Mouse (Mus musculus) kidney, embryonic 14.5 days (tissue): ENCODE data around the gene Mdga1. TPM values are rescaled to one million over a fixed set of nuclear protein-coding genes. Genes with fewer than 3 reads are reported as not detected.

Source experiments
- ATAC-seq: fragments of 200-750 bp; cut with Nextera tagmentation; 2 replicates; pipeline ENCODE4 v1.8.0; 2017; ENCODE audit warnings: moderate number of reproducible peaks, mild to moderate bottlenecking, moderate TSS enrichment, moderate library complexity; ENCODE audit not compliant: low FRiP score, low TSS enrichment
- H3K27ac ChIP-seq: fragments of 300-500 bp; sonication (generic); 2 replicates; pipeline ENCODE4 v1.5.1; 2014; ENCODE audit warnings: low read depth, mild to moderate bottlenecking, low read length, moderate library complexity, mixed read lengths
- H3K27me3 ChIP-seq: fragments of 300-500 bp; sonication (generic); 2 replicates; pipeline ENCODE4 v1.6.1; 2014; ENCODE audit warnings: mild to moderate bottlenecking, low read length; ENCODE audit not compliant: control insufficient read depth, insufficient read depth
- H3K36me3 ChIP-seq: fragments of 300-500 bp; sonication (generic); 2 replicates; pipeline ENCODE4 v1.6.1; 2014; ENCODE audit warnings: low read length, mixed read lengths; ENCODE audit not compliant: control insufficient read depth, insufficient read depth
- H3K4me1 ChIP-seq: fragments of 300-500 bp; sonication (generic); 2 replicates; pipeline ENCODE4 v1.6.1; 2014; ENCODE audit warnings: low read length, mixed read lengths; ENCODE audit not compliant: control insufficient read depth, insufficient read depth
- H3K4me2 ChIP-seq: fragments of 300-500 bp; sonication (generic); replicated peaks from 2 replicates; pipeline ENCODE4 v1.6.1; 2014; ENCODE audit warnings: low read depth, mild to moderate bottlenecking, low read length
- H3K4me3 ChIP-seq: fragments of 300-500 bp; sonication (generic); 2 replicates; pipeline ENCODE4 v1.5.1; 2014; ENCODE audit warnings: mild to moderate bottlenecking, low read length
- H3K9ac ChIP-seq: fragments of 300-500 bp; sonication (generic); 2 replicates; pipeline ENCODE4 v1.6.1; 2014; ENCODE audit warnings: low read depth, mild to moderate bottlenecking, low read length, moderate library complexity
- H3K9me3 ChIP-seq: fragments of 300-500 bp; sonication (generic); 2 replicates; pipeline ENCODE4 v1.6.1; 2016; ENCODE audit warnings: low read length; ENCODE audit not compliant: control insufficient read depth
- WGBS: fragments of 180-500 bp; shearing (Covaris S2); extraction: QIAGEN DNeasy Blood & Tissue Kit; methylation state at CpG from one replicate; pipeline ENCODE4 v1.1.7; 2014; 5-methylcytosine and 5-hydroxymethylcytosine counted together
- polyA plus RNA-seq: library from polyadenylated mRNA; unstranded; fragments of >200 nt; fragmentation: Nextera tagmentation; extraction: Ambion mirVana; gene quantifications from 2 replicates; pipeline ENCODE4 v1.2.1, GENCODE M21; 2014

Mdga1 gene
- polyA plus RNA-seq, 1 experiment from 2014 or later, result 1.6 TPM

- ATAC-seq, result peak; percentile 30
- peaks cover 74% of the 10 kb centered on the region for H3K27me3 ChIP-seq
Measured at GRCm38 (mm10) chr17:29887881-29888826, 81.7 kb downstream of the Mdga1 start.

DNA sequence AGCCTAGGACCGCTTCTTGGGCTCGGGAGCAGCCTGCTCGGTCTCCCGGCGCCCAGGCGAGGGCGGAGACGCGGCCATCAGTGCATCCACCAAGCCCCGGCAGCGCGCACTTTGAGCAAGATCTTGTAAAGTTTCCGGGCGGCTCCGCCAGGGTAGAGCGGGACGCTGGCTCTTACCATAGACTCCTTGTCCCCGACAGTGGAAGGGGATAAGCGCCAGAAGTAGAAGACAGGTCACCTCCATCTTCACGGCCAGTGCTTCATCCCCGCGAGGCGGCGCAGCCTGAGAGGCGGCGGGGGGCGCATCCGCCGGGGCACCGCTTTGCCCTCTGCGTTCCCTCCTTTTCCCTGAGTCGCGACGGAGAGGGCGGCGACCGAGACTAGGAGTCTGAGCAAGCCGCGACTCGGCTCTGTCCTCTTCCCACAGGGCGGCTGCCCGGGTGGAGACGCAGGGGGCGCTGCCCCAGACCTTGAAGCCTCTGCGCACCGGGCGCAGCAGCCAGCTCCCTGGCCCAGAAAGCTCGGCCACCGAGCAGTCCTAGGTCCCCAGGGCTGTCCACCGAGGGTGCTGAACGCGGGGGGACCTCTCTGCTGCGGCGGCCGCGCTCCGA, 82.5 kb downstream of the Mdga1 start:
- WGBS, result under 1% methylated on average over 55 of the region's 57 CpGs
- peaks cover 74% of the 10 kb centered on the region for H3K27me3 ChIP-seq
- peak overlapping the region; percentile 66 for H3K9ac ChIP-seq
- H3K36me3 ChIP-seq, result no peaks in the 10 kb centered on the region
- H3K27ac ChIP-seq, result no peak overlapping the region
- H3K4me2 ChIP-seq, result peak overlapping the region; percentile 100
- H3K4me1 ChIP-seq, result peaks cover 11% of the 10 kb centered on the region
- H3K9me3 ChIP-seq, result no peaks in the 10 kb centered on the region
- peak; percentile 50 for ATAC-seq
- peak overlapping the region; percentile 66 for H3K4me3 ChIP-seq

More at GRCm38 (mm10) chr17:29887881-29888826, 81.7 kb downstream of the Mdga1 start:
- WGBS, result under 1% methylated on average over 56 of the region's 93 CpGs
- Histone ChIP-seq H3K9ac (peak overlapping the region; percentile 66), H3K4me3 (peak overlapping the region; percentile 66), H3K36me3 (no peaks in the 10 kb centered on the region), H3K4me2 (peak overlapping the region; percentile 100), H3K9me3 (no peaks in the 10 kb centered on the region), H3K4me1 (peaks cover 11% of the 10 kb centered on the region), H3K27ac (peak overlapping the region; percentile 30; the same call in 1 of the 2 replicates)

DNA sequence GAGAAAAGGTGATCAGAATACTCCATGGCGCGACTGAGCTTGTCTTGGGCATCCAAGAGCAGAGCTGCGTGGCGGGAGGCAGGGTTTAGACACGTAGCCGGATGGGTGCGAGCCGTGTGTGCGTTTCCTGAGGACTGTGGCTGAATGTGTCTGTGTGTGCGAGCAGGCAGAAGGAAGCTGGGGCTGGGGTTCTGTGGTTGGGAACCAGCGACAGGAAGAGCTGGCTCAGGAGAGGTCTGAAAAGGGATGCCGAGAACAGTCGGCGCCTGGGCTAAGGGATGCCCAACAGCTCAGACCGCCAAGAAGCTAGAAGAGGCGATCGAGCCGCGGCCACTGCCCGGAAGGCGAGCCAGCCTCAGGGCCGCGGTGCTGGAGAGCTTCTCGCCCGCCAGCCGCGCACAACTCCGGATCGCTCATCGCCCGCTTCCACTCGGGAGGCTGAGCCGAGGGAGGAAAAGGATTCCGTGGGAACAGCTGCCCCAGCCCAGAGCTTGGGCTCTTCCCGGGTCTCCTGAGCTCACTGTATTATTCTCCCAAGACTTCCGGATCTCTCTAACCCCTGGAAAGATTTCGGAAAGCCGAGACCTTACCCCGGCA, 83.1 kb downstream of the Mdga1 start:
- Histone ChIP-seq H3K4me2 (peak overlapping the region; percentile 100), H3K4me3 (peak overlapping the region; percentile 66), H3K9ac (peak overlapping the region; percentile 66), H3K4me1 (peaks cover 11% of the 10 kb centered on the region), H3K9me3 (no peaks in the 10 kb centered on the region), H3K27ac (no peak overlapping the region), H3K27me3 (peaks cover 74% of the 10 kb centered on the region), H3K36me3 (no peaks in the 10 kb centered on the region)
- no peak for ATAC-seq
- under 1% methylated on average over 39 of the region's 39 CpGs for WGBS

DNA sequence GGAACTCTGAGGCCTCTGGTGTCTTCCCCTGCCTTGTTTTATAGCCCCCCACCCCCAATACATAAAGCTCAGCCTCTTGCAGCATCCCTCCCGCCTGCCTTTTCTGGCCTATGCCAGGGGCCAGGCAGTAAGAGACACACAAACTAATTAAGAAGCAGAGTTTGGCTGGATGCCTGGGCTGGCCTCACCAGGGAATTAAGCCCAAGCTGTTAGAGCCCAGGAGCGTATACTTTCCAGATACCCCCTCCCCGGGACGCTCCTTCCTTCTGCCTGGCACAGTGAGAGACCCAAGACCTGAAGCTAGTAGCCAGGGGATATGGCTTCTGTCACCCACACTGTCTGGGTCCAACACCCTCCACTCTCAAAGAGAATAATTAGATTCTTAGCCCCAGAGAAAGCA, 83.8 kb downstream of the Mdga1 start:
- H3K27me3 ChIP-seq, result peaks cover 67% of the 10 kb centered on the region
- H3K4me2 ChIP-seq, result peak overlapping the region; percentile 100
- H3K9ac ChIP-seq, result peak overlapping the region; percentile 66
- peaks cover 11% of the 10 kb centered on the region for H3K4me1 ChIP-seq
- ATAC-seq, result no peak
- peak overlapping the region; percentile 66 for H3K4me3 ChIP-seq
- H3K27ac ChIP-seq, result no peak overlapping the region
- WGBS, result 9% methylated on average over 4 of the region's 4 CpGs
- H3K36me3 ChIP-seq, result no peaks in the 10 kb centered on the region
- no peaks in the 10 kb centered on the region for H3K9me3 ChIP-seq

GRCm38 (mm10) chr17:29884596-29884995, 85.3 kb downstream of the Mdga1 start:
- Histone ChIP-seq H3K4me2 (no peak overlapping the region), H3K4me1 (peaks cover 8% of the 10 kb centered on the region), H3K27me3 (peaks cover 53% of the 10 kb centered on the region), H3K9ac (no peak overlapping the region), H3K36me3 (no peaks in the 10 kb centered on the region), H3K9me3 (no peaks in the 10 kb centered on the region), H3K4me3 (no peak overlapping the region), H3K27ac (no peak overlapping the region)
- 60% methylated on average over 6 of the region's 6 CpGs for WGBS
- ATAC-seq, result no peak

DNA sequence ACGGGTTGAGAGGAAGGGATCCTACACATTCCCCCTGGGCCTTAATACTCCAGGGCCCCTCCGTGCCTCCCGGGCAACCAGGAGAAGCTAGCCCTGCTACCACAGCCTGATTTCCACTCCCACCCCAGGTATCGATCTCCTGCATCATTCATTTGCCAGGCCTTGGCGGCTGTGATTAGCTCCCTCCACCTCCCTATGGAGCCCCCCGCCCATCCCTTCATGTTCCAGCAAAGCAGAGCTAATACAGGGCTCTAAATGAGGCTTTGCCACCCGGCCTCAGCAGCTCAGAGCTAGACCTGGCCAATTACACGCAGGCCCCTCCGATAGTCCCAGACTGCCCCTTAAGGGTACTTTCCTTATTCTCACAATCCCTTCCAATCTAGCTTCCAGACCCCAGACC, 86.5 kb downstream of the Mdga1 start:
- no peaks in the 10 kb centered on the region for H3K9me3 ChIP-seq
- H3K4me1 ChIP-seq, result no peaks in the 10 kb centered on the region; the same call in none of the 2 replicates
- peaks cover 44% of the 10 kb centered on the region for H3K27me3 ChIP-seq
- H3K4me2 ChIP-seq, result no peak overlapping the region
- H3K27ac ChIP-seq, result no peak overlapping the region
- WGBS, result 50% methylated on average over 9 of the region's 9 CpGs
- no peak overlapping the region for H3K4me3 ChIP-seq
- no peaks in the 10 kb centered on the region for H3K36me3 ChIP-seq
- no peak overlapping the region for H3K9ac ChIP-seq
- no peak for ATAC-seq

DNA sequence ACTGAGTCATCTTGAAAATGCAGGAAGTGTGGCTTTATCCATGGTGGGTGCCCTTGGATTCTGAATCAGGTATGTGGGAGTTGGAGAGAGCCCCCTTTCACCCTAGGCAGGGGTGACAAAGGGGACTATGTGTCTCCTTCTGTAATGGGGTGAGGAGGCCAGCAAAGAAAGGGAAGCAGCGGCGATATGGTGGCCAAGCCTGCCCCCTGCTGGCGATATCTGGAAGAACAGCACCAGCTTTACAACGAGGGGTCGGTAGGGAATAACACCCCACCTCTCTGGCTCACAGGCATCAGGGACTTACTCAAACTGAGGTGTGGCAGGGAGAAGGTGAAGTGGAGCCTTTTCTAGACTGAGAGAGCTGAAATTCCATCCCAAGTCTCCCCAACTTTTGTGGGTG, 87.0 kb downstream of the Mdga1 start:
- Histone ChIP-seq H3K9me3 (no peaks in the 10 kb centered on the region), H3K4me1 (no peaks in the 10 kb centered on the region; the same call in none of the 2 replicates), H3K27me3 (peaks cover 40% of the 10 kb centered on the region), H3K4me2 (no peak overlapping the region), H3K4me3 (no peak overlapping the region), H3K36me3 (no peaks in the 10 kb centered on the region), H3K9ac (no peak overlapping the region), H3K27ac (no peak overlapping the region)
- WGBS, result 3% methylated on average over 5 of the region's 5 CpGs
- no peak for ATAC-seq

DNA sequence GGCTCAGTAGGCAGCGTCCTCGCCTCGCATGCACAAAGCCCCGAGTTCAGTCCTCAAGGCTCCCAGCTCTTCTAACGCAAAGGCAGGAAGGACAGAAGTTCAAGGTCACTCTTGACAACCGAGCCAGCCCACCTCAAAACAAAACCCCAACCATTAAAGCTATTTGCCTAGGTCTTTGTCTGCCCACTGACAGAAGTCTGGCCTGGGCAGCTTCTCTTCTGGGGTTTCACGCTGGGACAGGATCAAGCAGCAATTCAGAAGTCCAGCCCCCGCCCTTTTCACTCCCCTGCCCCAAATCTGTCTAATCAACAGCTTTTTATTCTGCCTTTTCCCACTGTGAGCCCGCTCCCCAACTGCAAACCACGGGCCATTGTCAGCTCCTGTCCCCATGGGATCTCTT, 89.6 kb downstream of the Mdga1 start:
- Histone ChIP-seq H3K4me2 (no peak overlapping the region), H3K9ac (no peak overlapping the region), H3K4me1 (no peaks in the 10 kb centered on the region), H3K4me3 (no peak overlapping the region), H3K9me3 (no peaks in the 10 kb centered on the region), H3K27ac (no peak overlapping the region), H3K36me3 (no peaks in the 10 kb centered on the region), H3K27me3 (peaks cover 17% of the 10 kb centered on the region)
- WGBS, result 61% methylated on average over 10 of the region's 10 CpGs
- no peak for ATAC-seq
